Mouse (Mus musculus) layer of hippocampus, postnatal 25 days (tissue): ENCODE measurements at regions not wholly inside any gene's neighbourhood (a gene's known extent, or its start where the extent isn't known, plus 50 kb on each side); places are given as distances from the start of the nearest gene placed in this dataset.

Experiments used
- DNase-seq, 2 experiments: peaks; one replicate each; pipeline ENCODE4 v3.0.0; 2022; ENCODE audit warnings: mixed read lengths in 2 of 2, low spot score in 1 of 2; ENCODE audit errors: extremely low spot score in 1 of 2

- DNase-seq = no peak
These were observed 214.6 kb upstream of the Jarid2 start for GRCm38 (mm10) chr13:44514636-44515158.

- no peak for DNase-seq
These were observed 212.4 kb upstream of the Jarid2 start for GRCm38 (mm10) chr13:44516863-44517262.

- DNase-seq = no peak
These were observed 212.0 kb upstream of the Jarid2 start for GRCm38 (mm10) chr13:44517312-44517711.

GRCm38 (mm10) chr13:44518215-44518614, 211.1 kb upstream of the Jarid2 start:
- no peak for DNase-seq

- no peak for DNase-seq
These were observed 205.8 kb upstream of the Jarid2 start for GRCm38 (mm10) chr13:44523516-44523915.

GRCm38 (mm10) chr13:44530867-44531564, 198.3 kb upstream of the Jarid2 start:
- DNase-seq = no peak

GRCm38 (mm10) chr13:44532631-44533180, 196.6 kb upstream of the Jarid2 start:
- no peak for DNase-seq

- no peak for DNase-seq
These were observed 194.6 kb upstream of the Jarid2 start for GRCm38 (mm10) chr13:44534575-44535080.

GRCm38 (mm10) chr13:44535441-44535840, 193.8 kb upstream of the Jarid2 start:
- DNase-seq = no peak

- DNase-seq = no peak
These were observed 191.0 kb upstream of the Jarid2 start for GRCm38 (mm10) chr13:44538238-44538637.

GRCm38 (mm10) chr13:44540401-44540800, 188.9 kb upstream of the Jarid2 start:
- no peak for DNase-seq

GRCm38 (mm10) chr13:44541243-44541653, 188.0 kb upstream of the Jarid2 start:
- no peak for DNase-seq

GRCm38 (mm10) chr13:44544786-44545185, 184.5 kb upstream of the Jarid2 start:
- DNase-seq = no peak

- no peak for DNase-seq
These were observed 183.0 kb upstream of the Jarid2 start for GRCm38 (mm10) chr13:44546289-44546688.

- no peak for DNase-seq
These were observed 180.4 kb upstream of the Jarid2 start for GRCm38 (mm10) chr13:44548880-44549279.

GRCm38 (mm10) chr13:44553363-44553762, 175.9 kb upstream of the Jarid2 start:
- DNase-seq = no peak

- DNase-seq = no peak
These were observed 174.4 kb upstream of the Jarid2 start for GRCm38 (mm10) chr13:44554686-44555463.

GRCm38 (mm10) chr13:44555979-44556378, 173.3 kb upstream of the Jarid2 start:
- no peak for DNase-seq

- DNase-seq = peak in 1 of 2 experiments; percentile 13
These were observed 171.2 kb upstream of the Jarid2 start for GRCm38 (mm10) chr13:44558051-44558450.

- DNase-seq = no peak
These were observed 170.6 kb upstream of the Jarid2 start for GRCm38 (mm10) chr13:44558491-44559177.

- DNase-seq = no peak
These were observed 170.1 kb upstream of the Jarid2 start for GRCm38 (mm10) chr13:44559178-44559565.
